Mouse (Mus musculus): Measurements from ENCODE around the gene Smad3.

Gene Smad3

DNA sequence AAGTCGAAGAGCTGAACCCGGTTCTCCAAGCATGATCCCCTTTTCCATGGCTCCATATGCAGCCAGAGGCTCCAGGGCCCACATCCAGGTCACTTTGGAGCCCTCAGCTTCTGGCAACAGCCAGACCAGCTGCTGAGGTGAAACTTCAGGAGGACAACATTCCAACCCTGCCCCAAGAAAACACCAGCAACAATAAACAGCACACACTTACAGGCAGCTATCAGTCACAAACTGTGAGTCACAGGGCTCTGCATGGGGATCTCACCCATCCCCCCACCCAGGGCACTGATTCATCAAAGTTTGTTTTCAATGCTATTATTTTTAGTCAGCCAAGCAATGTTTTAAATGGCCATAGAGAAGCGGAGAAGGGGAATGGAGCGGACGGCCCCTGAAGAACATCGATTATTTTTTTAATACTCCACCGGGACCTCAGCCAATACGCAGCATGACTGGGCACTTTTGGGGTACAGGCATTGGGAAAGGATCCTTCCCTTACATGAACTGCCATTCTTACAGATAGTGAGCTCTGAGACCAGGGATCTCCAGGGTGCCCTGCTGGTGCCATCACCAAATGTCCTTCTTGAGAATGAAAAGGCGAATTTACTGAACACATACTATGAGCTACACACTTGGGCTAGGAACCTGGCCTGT, 10.0 kb downstream of the Smad3 start:
- no peak for ATAC-seq (ENCODE audit: insufficient number of reproducible peaks, low FRiP score, low TSS enrichment)

- ATAC-seq (ENCODE audit: insufficient number of reproducible peaks, low FRiP score, low TSS enrichment) = no peak
Measured at GRCm38 (mm10) chr9:63746980-63747379, 10.8 kb downstream of the Smad3 start.

DNA sequence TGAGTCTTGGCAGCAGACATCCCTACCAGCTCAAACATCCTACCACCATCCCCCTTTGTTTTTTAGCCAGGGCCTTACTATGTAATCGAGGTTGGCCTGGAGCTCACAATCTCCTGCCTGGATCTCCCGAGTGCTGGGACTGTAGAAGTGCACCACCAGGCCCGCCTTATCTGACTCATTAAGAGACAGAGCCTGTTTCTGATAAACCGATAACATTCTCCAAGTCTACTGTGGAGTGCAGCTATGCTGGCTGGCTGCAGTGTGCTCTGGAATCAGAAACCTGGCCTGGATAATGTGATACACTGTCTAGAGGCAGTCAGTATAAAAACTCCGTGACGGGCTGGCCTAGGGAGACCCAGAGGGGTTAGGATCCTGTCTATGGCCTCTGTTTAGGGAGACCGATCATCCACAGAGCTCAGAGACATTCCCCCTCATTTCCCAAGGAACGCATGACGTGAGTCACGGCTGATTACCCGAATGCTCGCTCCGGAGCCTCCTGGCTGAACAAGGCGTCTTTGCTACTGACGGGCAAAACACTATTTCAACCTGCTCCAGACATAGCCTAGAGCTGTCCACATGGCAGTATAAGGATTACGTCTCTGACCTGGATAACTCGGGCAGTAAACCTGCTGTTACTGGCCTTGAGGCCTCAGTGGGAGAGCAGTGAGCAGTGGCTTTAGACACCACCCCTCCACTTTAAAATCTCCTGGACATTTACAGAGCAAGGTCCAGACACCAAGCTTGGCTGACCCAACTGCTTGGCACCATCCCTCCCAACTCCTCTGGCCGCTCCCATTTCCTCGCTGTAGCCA, 11.8 kb downstream of the Smad3 start:
- no peak for ATAC-seq (ENCODE audit: insufficient number of reproducible peaks, low FRiP score, low TSS enrichment)

DNA sequence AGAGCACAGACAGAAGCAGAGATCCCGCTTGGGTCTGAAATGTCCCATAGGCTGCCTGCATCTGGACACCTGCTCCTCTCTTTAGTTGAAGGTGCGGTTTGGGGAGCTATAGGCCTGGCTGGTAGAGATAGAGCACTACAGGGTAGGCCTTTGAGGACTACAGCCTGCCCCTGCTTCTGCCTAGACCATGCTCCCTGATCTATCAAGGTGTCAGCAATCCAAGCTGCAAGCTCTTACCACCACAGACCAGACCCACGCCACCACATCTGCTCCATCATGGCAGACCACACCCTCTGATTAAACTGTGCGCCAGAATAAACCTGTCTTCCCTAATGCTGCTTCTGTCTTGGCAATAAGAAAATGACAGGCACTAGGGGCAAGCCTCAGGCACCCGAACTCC, 13.2 kb downstream of the Smad3 start:
- ATAC-seq (ENCODE audit: insufficient number of reproducible peaks, low FRiP score, low TSS enrichment) = no peak

DNA sequence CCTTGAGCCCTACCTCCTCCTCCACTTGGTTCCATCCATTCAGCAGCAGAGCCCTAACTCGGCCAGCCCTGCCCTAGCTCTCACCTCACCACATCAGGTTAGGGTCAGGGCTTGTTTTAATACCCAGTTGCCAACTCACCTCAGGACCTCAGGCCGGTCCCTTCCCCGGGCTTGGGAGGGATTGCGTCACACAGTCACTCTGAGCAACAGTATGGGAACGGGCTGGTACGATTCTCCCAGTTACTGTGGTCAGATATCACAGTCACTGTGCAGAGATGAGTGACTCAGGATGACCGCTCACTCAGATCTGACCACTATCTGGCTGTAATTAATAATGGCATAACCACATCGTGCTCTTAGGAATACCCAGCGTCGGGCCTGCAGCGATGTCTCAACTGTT, 14.0 kb downstream of the Smad3 start:
- ATAC-seq (ENCODE audit: insufficient number of reproducible peaks, low FRiP score, low TSS enrichment) = no peak

GRCm38 (mm10) chr9:63742887-63743660, 14.7 kb downstream of the Smad3 start:
- no peak for ATAC-seq (ENCODE audit: insufficient number of reproducible peaks, low FRiP score, low TSS enrichment)

DNA sequence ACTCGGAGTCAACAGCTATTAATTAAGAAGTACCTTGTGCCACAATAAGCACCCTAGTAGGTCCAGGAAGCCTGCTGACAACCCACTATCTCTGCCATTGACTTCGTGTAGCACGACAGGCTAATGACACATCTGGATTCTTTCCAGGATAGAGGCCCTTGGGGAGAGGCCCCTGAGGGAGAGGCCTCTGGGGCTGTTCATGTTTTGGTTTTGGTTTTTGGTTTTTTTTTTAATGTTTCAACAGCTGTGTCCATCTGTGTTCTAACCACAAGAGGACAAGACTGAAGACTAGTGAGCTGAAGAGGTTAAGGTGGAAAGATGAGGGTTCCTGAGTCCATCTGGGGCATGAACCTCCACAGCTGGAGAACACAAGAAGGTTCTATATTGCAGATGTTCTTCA, 15.5 kb downstream of the Smad3 start:
- no peak for ATAC-seq (ENCODE audit: insufficient number of reproducible peaks, low FRiP score, low TSS enrichment)

DNA sequence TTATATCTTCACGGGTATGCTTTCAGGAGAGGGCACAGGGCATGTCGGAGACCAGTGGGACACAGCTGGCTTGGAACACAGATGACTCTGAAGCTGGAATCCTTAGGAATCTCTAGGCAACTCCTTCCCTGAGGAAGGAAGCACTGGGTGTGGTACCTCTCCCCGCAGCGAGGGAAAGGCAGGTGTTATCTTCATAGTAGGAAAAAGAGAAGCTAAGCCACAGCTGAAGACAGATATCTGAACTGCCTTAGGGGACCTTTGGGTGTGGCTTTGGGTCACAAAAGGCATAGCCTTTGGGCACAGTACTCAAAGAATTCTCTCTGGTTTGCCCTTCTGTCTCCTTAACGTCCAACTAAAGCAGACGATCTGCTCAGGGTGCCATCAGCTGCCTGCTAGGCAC, 16.0 kb downstream of the Smad3 start:
- no peak for ATAC-seq (ENCODE audit: insufficient number of reproducible peaks, low FRiP score, low TSS enrichment)

- no peak for ATAC-seq (ENCODE audit: insufficient number of reproducible peaks, low FRiP score, low TSS enrichment)
Measured at GRCm38 (mm10) chr9:63740320-63740841, 17.4 kb downstream of the Smad3 start.

- ATAC-seq (ENCODE audit: insufficient number of reproducible peaks, low FRiP score, low TSS enrichment) = no peak
Measured at GRCm38 (mm10) chr9:63738830-63739229, 19.0 kb downstream of the Smad3 start.

GRCm38 (mm10) chr9:63738086-63738701, 19.6 kb downstream of the Smad3 start:
- no peak for ATAC-seq (ENCODE audit: insufficient number of reproducible peaks, low FRiP score, low TSS enrichment)

- no peak for ATAC-seq (ENCODE audit: insufficient number of reproducible peaks, low FRiP score, low TSS enrichment)
Measured at GRCm38 (mm10) chr9:63737426-63737931, 20.3 kb downstream of the Smad3 start.

DNA sequence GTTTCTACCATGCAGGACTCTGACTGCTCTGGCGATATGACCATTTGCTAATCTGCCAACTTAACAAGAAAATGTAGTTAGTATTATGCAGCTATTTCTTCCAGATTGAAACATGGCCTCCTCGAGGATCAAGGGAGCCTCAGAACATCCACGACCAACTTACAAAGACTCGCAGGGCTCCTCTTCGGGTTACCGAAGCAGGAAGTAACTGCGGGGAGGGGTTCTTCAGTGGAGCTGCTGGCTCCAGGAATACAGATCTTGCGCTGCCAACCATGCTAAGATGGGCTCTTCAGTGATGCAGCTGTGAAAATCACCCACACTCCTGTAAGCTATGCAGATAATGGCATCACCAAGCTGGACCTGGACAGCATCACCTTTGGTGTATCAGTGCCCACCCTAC, 23.5 kb downstream of the Smad3 start:
- ATAC-seq (ENCODE audit: insufficient number of reproducible peaks, low FRiP score, low TSS enrichment) = no peak

GRCm38 (mm10) chr9:63732700-63733099, 25.1 kb downstream of the Smad3 start:
- ATAC-seq (ENCODE audit: insufficient number of reproducible peaks, low FRiP score, low TSS enrichment) = no peak

DNA sequence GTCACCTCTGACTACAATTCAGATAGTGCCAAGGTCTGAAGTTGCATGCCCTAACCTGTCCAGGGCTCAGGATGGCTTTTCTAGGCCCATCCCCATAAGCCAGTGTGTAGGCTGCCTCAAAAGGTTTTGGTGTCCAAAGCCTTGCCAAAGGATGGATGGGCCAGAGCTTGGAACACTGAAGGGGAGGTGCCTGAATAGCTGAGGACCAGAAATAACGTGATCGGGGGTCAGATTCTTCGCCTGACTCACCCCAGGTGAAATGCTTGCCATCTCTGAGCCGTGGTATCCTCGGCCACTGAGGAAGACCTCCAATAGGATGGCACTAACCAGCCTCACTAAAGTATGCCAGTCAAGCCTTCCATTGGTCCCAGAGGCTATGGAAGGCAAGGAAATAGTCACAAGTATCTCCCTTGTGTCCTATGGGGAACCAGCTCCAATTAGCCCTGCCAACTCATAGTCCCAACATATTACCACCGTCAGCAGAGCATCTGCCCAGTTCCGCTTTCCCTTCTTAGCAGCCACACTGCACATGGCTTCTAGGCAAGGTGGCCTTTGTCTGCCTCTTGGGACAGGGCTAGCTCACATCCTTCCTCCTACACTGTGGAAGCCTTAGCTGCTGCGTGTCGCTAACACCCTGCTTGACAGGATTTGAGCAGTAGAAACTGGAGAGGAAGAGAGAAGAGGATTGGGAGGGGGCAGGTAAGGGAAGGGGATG, 26.5 kb downstream of the Smad3 start:
- no peak for ATAC-seq (ENCODE audit: insufficient number of reproducible peaks, low FRiP score, low TSS enrichment)

DNA sequence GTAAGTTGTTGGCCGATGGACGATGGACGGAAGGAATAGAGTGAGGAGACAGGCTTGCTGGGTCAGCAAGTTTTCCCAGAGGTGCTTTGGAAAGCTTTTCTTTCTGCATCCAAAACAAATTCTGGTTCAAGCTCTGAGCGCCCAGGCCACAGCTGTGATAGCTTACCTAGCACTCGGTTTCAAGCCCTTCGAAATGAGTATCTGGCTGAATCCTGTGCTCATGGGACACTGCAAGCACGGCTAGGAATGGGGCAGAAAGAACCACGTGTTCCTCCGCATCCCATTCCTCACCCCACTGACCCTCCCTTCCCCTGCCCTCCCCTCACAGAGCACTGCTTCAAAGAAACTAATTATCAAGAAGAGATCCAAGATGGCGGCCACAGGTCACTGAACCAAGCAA, 28.8 kb downstream of the Smad3 start:
- ATAC-seq (ENCODE audit: insufficient number of reproducible peaks, low FRiP score, low TSS enrichment) = no peak

GRCm38 (mm10) chr9:63727070-63727469, 30.7 kb downstream of the Smad3 start:
- no peak for ATAC-seq (ENCODE audit: insufficient number of reproducible peaks, low FRiP score, low TSS enrichment)

DNA sequence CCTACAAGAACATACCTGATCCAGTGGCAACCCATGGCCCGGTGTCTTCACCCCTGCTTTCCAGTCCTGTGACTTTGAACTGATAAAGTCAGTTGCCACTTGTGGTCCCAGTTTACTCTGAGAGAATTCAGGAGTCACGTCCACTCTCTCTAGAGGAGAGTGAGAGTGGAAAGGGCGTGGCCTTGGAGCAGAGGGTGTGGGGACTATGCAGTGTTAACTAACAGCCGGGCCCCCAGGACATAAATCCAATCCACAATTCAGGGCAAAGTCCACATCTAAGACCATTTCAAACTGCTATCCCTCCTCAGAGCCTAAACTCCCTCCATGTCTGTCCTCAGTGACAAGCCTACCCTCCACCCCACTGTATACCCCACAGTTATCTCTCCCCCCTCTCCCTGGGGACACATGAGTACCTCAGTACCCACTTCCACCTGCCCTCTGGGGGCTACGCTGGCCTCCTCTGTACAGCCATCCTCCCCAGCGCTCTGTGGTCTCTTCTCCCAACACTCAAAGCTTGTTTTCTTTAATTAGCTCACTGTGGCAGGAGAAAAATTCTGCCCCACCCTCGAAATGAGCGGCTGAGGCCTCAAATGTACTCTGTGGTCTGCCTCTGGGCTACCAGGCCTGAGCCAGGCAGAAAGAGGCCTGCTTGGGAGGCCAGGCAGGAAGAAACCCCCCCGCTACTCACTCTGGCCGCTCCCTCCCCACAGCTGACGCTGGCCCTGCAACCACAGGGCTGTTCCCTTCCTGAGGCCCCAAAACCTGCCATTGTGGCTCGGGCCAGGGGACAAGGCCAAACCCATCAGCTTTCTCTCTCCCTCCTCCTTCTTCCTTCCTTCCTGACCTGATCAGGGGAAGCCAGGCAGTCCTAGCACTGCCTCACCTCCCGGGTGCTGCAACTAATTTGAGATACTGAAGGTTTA, 31.4 kb downstream of the Smad3 start:
- ATAC-seq (ENCODE audit: insufficient number of reproducible peaks, low FRiP score, low TSS enrichment) = no peak

DNA sequence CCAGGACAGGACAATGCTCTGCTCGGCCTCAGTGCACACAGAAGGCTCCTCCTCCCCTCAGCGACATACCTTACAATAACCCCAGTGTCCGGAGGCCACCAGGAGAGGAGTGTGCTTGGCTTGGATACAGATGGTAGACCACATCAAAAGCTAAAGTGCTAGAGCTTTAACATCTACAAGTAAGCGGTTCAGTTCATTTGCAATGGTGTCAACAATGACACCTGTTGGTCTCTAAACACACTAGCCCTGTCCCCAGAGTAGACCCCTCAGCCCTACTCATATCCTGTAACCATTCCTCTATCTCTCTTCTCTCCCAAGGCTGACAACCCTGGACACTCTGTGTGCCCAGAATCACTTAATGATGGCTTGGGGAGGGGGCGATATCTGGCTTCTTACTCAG, 33.0 kb downstream of the Smad3 start:
- no peak for ATAC-seq (ENCODE audit: insufficient number of reproducible peaks, low FRiP score, low TSS enrichment)

Data from cerebellum, adult (tissue).